Mouse (Mus musculus): Measurements from ENCODE around the gene Trp63.
A peak's percentile ranks its signal among the peaks of the same experiment; 100 is the strongest.

Trp63 gene

DNA sequence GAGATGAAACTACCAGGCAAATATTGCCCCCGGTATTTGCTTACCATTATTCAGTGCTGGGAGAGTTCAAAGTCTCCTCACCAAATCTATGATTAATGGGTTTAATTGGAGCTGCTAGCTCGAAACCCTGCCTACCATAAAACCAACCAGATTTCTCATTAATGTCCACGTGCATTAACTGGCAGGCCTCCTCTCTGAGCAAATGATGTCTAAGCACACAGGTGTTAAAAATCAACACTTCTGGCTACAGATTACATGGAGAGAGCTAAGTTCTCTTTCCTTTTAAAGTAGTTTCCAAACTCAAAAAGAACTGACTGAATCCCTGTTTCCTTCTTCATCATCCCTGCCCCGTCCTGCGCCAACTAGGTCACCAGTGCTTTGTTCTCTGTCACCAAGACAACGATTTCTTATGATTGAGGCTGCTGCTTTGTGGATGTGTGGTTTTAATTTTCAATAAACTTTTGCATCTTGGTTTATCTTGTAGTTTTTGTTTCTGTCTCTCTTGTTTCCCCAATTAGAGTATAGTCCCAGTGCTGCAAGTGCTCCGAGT is 193.9 kb downstream of the Trp63 start:
- DNase-seq, result peak; percentile 27

DNA sequence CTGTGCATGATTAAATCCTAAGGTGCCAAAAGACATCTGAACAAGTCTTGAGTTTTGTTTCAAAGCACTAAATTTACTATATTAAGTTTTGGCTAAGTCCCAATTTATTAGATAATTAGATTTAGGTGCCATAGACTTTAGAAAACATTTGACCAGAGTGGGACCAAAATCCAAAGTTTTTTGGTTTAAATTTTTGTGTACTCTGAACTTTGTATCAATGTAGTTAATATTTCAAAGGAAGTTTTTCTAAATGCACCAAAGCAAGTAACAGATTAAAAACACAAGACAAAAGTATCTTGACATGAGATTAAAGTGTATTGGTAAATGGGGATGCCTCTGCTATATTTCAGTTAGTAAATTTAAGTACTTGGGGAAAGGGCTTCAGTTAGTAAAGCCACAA is 194.6 kb downstream of the Trp63 start:
- no peak for DNase-seq

DNA sequence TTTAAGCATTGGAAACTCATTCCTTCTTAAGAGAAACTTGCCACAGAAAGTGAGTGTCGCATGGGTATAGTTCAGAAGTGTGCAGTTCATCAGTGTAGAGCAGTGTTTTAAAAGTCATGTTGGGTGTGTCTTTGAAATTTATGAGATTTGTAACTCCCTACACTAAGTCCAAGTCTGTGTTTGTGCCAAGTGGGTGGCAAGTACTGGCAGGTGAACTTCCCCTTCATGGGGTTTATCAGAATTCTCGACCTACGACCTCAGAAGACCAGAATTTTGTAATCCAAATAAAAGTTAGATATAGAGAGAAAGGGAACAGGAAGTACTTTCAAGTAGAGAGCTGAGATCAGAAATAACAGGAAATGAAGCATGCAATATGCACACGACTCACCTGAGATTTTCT is 215.5 kb downstream of the Trp63 start:
- DNase-seq, result peak; percentile 73

DNA sequence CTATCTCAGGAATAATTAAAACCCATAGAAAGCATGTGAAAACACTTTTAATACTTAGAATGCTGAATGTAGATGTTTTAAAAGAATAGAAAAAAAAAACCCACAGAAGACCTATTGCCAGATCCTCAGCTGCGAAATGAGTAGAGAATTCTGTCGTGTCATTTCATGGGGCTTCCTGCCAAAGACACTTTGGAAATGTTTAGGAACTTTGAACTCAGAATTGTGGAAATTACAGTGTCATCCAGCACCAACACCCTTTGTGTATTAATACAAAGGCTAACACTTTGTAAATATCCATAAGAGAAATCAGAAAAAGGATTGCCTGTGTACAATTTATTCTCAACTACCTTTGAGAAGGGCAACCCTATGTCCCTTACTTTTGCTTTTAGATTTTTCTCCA is 216.1 kb downstream of the Trp63 start:
- peak; percentile 7 for DNase-seq

DNA sequence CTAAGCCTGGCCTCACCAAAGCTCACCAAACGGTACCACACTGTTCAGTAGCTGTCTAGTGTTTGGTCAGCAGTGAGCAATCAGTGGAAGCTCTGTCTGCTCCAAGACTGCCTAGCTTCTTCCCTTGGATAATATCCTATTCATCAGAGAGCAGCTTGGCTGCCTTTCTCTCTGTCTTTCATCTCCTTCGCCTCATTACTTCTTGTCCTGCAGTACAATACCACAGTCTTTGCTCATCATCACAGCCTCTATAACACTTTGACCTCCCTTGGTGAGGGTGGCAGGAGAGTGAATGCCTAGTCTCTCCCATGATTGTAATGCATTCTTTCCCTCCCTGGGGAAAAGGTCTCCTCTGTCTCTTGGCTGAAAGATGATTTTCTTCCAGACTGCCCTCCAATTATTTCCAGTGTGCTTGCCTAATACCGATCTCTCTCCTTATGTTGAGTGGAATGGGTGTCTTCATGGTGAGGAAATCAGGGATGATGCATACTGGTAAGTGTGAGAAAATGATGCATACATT is 216.9 kb downstream of the Trp63 start:
- DNase-seq, result peak; percentile 75

DNA sequence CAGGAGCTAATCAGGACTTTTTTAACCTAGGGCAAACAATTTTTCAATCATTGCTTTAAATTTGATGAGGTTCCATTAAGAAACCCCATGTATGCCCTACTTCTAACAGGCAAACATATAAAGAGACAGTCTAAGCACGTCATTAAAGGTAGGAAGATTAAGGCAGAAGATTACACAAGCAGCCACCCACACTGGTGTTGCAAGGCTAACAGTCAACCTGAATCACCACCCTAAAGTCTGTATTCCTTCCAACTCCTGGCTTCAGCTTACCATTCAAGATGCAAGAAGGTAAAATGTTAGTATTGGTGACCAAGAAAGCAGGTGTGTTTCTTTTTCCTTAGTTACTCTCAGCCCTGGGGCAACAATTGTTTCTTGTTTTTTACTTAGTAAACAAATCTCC is 228.6 kb downstream of the Trp63 start:
- DNase-seq, result peak; percentile 50

DNA sequence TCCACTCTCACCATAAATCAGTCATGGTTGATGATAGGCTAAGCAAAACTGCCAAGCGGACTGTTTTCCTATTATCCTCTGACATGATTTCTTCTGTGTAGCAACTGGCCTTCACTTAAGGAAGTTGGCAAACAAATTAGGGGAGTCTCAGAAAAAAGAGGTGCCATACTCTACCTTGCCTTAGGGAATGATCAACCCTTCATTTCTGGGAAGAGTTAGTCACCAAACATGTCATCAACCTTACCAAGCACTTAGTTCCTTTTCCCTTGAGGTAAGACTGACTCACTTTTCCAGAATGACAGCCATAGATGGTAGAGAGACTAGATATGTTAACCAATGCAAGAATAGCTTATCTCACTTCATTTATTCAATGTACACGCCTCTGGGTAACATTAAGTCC is 250.6 kb downstream of the Trp63 start:
- no peak for DNase-seq

Data from heart, adult 11 months (tissue).